Mouse (Mus musculus): Measurements from ENCODE around the gene Taf10.

- TF ChIP-seq POLR2A (IDR thresholded peaks at IDR 0.05; ENCODE audit: control insufficient read depth in 1 of 2, insufficient read depth in 1 of 2, low read depth in 1 of 2, low read length in 2 of 2, poor library complexity in 1 of 2) (no peak), CHD2 (IDR thresholded peaks at IDR 0.05; ENCODE audit: low read length) (no peak), TAL1 (IDR thresholded peaks at IDR 0.05; ENCODE audit: low read length) (no peak), MAX (IDR thresholded peaks at IDR 0.05; ENCODE audit: low read length) (no peak), HCFC1 (IDR thresholded peaks at IDR 0.05; ENCODE audit: low read depth, low read length) (no peak), JUND (IDR thresholded peaks at IDR 0.05; ENCODE audit: low read depth, low read length) (no peak)
These were observed 9.3 kb downstream of the Taf10 start for GRCm38 (mm10) chr7:105734826-105735225.

Data from MEL (cell line).